Mouse (Mus musculus) urinary bladder, adult 2 months (tissue): ENCODE data around the gene Hpd. TPM values are rescaled to one million over a fixed set of nuclear protein-coding genes. Genes with fewer than 3 reads are reported as not detected.
A peak's percentile ranks its signal among the peaks of the same experiment; 100 is the strongest.

Experiments used
- DNase-seq: peaks from one replicate; pipeline ENCODE4 v3.0.0; 2022; ENCODE audit warnings: low spot score
- polyA plus RNA-seq: library from polyadenylated mRNA; depleted of rRNA; stranded (reverse); fragments of >200 nt; gene quantifications from 2 replicates; pipeline ENCODE4 v1.2.3, GENCODE M21; 2012

The Hpd gene
- polyA plus RNA-seq, 1 experiment = 0.45 TPM

DNA sequence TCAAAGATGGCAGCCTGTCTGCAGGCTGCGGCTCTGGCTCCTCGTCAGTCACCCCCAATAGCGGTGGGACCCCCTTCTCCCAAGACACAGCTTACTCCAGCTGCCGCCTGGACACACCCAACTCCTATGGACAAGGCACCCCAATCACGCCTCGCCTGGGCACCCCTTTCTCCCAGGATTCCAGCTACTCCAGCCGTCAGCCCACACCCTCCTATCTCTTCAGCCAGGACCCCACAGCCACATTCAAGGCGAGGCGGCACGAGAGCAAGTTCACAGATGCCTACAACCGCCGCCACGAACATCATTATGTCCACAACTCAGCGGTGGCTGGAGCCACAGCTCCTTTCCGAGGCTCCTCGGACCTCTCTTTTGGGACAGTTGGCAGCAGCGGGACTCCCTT is 35.0 kb downstream of the Hpd start:
- DNase-seq = peak; percentile 19

DNA sequence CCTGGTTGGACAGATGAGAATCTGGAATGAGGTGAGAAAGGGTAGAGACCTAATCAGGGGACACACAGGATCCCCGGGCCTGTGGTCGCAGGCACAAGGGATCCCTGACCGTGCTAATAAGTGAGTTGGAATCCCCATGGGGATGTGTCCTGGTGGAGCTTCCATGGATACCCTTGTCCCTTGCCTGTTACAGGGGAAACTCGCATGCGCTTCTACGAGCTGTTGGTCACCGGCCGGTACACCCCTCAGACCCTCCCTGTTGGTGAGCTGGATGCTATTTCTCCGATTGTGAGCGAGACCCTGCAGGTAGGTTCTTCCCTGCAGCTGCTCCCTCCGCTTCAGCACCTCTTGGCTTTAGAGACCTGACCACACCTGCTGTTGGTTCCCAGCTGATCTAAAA is 36.2 kb downstream of the Hpd start:
- peak; percentile 18 for DNase-seq

- DNase-seq = peak; percentile 20
These were observed 37.6 kb downstream of the Hpd start for GRCm38 (mm10) chr5:123144746-123145590.

DNA sequence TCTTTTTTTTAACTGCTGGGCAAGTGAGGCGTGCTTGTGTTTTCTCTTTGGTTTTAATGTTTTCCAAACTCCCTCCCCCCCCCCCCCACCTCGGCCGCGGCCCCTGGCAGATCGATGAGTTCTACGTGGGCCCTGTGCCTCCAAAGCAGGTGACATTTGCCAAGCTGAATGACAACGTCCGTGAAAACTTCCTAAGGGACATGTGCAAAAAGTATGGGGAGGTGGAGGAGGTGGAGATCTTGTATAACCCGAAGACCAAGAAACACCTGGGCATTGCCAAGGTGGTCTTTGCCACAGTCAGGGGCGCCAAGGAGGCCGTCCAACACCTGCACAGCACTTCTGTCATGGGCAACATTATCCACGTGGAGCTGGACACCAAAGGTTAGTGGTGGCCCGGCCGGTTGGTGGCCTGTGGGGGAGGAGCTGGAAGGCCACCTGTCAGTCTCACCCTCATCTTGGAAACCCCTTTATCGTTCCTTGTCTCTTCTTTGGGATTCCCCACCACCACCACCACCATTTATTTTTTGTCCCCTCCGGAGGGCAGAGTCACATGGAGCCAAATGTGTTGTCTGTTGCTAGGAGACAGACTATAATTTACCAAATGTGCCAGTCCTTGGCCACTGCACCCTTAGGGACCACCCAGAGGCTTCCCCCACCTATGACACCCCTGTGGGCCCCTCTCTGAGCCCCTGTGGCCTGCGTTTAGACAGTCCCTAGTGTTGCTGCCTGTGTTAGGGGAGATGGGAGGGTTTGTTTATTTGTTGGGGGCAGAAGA is 38.4 kb downstream of the Hpd start:
- DNase-seq = peak; percentile 23

- no peak for DNase-seq
These were observed 39.1 kb downstream of the Hpd start for GRCm38 (mm10) chr5:123143251-123143970.

DNA sequence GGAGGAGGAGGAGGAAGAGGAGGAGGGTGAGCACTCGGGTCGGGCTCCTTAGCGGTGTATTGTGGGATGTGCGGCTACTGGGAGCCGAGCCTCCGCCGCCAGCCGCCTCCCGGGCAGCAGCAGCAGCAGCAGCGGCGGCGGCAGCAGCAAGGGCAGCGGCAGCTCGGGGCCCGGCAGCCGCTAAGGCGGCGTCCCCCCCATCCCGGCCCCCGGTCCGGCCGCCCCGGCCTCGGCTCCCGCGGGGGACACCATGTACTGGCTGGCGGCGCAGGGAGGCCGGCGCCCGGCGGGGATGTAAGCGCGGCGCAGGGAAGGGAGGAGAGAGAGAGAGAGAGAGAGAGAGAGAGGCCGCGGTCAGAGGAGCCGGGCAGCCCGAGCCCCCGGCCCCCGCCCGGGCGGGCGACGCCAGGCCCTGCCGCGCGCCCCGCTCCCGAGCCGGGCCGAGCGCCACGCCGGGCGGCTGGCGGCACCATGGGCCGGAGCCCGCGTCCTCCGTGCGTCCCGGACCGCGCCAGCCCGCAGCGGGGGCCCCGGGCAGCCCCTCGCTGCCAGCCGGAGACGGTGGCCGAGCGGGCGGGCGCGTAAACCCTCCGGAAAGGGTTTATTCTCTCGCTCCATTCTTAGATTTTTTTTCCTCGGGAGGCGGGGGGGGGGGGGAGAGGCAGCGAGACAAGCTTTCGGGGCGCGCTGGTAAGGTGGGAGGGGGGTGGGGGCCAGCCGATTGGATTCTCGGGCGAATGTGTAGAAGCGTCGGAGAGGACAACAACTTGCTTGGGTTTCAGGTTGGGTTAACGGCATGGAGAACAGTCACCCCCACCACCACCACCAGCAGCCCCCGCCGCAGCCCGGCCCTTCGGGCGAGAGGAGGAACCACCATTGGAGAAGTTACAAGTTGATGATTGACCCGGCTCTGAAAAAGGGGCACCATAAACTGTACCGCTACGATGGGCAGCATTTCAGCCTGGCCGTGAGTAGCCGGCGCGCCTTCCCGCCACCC is 40.1 kb downstream of the Hpd start, which contains the start of gene Setd1b:
Setd1b (plus strand) TSS at position 33 of the 997 bp plus-strand sequence.
- no peak for DNase-seq

GRCm38 (mm10) chr5:123141555-123142160 is 40.9 kb downstream of the Hpd start:
- no peak for DNase-seq

GRCm38 (mm10) chr5:123140694-123141554 is 41.6 kb downstream of the Hpd start:
- peak; percentile 95 for DNase-seq

DNA sequence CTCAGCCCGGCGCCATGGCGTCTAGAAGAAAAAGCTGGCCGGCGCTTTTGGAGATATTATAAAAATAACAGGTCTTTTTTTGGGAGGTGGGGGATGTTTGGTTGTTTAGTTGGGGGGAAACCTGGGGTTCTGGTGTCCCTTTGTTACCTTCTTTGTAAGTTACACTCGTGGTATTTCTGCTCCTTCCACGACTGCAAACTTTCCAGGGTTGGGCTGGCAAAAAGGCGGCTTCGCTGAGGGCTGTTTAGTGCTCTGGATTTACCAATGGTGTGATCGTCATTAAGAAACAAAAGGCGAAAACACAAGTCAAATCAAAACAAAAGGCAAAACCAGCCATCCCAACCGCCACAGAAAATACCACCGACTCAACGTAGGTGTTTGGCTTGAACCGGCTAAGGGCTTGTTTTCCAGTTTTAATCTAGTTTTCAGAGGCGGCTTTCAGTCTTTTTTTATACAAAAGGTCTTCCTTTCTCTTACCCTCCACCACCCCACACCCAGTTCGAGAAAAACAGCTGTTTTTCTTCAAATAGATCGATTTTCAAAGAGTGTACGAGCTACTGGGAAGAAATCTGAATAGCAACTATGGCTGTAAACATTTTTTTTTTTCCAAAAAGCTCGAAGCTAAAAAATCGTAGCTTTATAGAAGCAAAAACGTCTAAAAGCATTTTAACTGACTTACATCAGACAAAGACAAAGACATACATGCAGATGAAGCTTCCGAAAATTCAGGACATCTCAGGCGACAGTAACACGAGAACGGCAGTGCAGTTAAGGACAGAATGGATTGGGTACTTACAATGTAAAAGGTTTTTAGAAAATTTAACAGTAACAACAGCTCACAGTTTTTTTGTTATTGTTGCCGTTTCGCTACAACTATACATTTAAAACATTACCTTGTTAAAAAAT is 42.6 kb downstream of the Hpd start:
- no peak for DNase-seq

- peak; percentile 74 for DNase-seq
These were observed 43.4 kb downstream of the Hpd start for GRCm38 (mm10) chr5:123138953-123139721.

DNA sequence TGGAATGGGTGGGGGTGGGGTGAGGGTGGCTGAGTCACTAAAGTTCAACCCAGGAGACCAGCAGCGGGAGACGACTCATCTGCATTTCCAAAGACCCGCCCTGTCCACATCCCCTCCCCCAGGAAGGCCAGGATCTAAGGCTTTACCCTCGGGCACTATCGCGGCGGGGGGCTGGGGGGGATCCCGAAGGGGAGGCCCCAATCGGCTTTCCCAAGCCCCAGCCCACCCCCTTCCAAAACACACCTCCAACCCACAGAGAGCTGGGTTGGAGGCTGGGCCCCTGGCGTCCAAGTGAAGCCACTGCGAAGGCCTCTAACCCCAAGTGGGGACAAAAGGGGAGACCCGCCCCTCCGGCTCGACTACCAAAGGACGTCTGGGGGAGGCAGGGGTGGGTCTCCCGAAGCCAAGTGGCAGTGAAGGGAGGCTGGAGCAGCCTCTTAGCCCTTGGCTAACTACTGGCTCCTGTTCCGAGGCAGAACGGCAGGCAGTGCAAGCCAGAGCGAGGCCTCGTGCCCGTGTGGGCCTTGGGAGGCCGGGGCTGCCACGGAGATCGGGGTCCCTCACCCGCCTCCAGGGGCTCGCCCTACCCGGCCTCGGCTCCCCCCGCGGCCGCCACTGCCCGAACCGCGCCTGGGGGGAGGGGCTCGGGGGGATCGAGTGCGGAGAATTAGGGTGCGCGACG is 44.2 kb downstream of the Hpd start:
- peak; percentile 70 for DNase-seq

GRCm38 (mm10) chr5:123137910-123138229 is 44.7 kb downstream of the Hpd start:
- no peak for DNase-seq

- peak; percentile 86 for DNase-seq
These were observed 45.2 kb downstream of the Hpd start for GRCm38 (mm10) chr5:123137044-123137909.

DNA sequence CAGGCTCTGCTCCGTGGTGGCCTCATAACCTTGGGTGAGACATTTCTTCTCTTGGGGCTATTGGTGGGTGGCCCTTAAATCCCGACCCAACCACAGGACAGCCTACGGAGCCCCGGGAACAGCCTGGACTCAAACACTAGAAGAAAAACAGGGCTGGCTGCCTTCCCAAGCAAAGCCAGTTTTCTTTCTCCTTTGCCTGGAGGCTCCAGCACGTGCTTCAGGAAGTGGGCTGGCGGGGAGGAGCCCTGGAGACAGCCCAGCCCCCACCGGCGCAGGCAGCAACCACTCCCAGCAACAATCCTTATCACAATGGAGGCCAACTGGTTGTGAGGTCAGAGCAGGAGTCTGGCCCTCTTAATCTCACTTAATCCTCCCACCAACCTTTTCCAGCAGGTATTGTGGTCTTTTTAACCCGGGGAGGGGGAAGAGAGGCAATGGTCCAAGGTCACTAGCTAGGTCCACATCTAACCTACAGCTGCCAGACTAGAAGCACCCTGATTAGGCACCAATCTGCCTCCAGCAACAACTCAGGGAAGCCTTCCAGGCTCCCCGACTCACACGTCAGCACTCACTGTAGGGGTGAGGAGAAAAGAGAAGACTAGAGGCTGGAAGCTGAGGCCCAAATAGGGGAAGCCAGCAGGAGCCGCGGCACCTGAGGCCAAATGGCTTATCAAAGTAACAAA is 46.0 kb downstream of the Hpd start:
- DNase-seq = peak; percentile 81
